In the genomic region with DNA sequence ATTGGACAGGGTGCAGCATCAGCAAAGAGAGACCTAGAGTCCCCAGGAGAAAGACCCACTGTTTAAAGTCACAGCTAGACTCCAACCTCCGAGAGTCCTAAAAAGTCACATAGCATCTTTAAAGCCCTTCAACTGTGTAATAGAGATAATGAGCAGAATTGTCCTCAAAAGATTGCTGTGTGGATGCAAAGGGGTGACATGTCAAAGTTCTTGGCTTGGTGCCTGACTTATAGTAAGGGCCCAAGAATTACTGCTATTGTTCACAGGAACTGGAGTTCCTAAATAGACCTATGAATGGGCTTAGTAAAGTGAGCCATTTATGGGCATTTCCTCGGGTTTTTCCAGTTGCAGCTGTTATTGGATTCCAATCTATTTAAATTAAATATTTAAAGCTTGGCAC, we compare ENCODE assay signal across 24 mouse cellular contexts. TPM values are rescaled to one million over a fixed set of nuclear protein-coding genes. Genes with fewer than 3 reads are reported as not detected.
DNase-seq lines count a peak whose midpoint lies in the region; ATAC-seq and TF ChIP-seq lines count a peak whose summit lies in the region.
"Had no signal": no experiment of that assay in that cellular context is flagged by ENCODE, and none has a peak within 500 bp of the region (broad histone marks: within the 10 kb centered on the region; RNA-seq: fewer than 3 reads in every experiment).

No protein-coding gene starts in this region.

- H3K4me3 ChIP-seq in embryonic facial prominence, embryonic 14.5 days (ENCODE audit: low read depth, low read length) = no peak overlapping the region
- H3K4me3 ChIP-seq in embryonic facial prominence, embryonic 10.5 days = no peak overlapping the region
- no peak overlapping the region for H3K4me3 ChIP-seq in lung, embryonic 14.5 days (ENCODE audit: low read depth, low read length)
- H3K4me3 ChIP-seq: embryonic facial prominence, embryonic 15.5 days; erythroblast, embryonic 14.5 days; forebrain, embryonic 15.5 days; heart, embryonic 10.5 days; hindbrain, embryonic 12.5 days had no signal

- H3K27me3 ChIP-seq in embryonic facial prominence, embryonic 14.5 days (replicated peaks; ENCODE audit: control insufficient read depth, insufficient read depth, low read length) = no peaks in the 10 kb centered on the region
- H3K27me3 ChIP-seq in embryonic facial prominence, embryonic 10.5 days (replicated peaks; ENCODE audit: low read depth, poor library complexity, severe bottlenecking) = no peaks in the 10 kb centered on the region
- no peaks in the 10 kb centered on the region for H3K27me3 ChIP-seq in lung, embryonic 14.5 days (ENCODE audit: insufficient read depth, low read length)
- H3K27me3 ChIP-seq: embryonic facial prominence, embryonic 15.5 days; forebrain, embryonic 15.5 days; hindbrain, embryonic 12.5 days had no signal

- H3K4me1 ChIP-seq in embryonic facial prominence, embryonic 14.5 days (ENCODE audit: control insufficient read depth, insufficient read depth, low read length) = peaks cover 9% of the 10 kb centered on the region
- H3K4me1 ChIP-seq in embryonic facial prominence, embryonic 10.5 days = peaks cover 5% of the 10 kb centered on the region
- H3K4me1 ChIP-seq in lung, embryonic 14.5 days (ENCODE audit: insufficient read depth) = no peaks in the 10 kb centered on the region
- H3K4me1 ChIP-seq: heart, embryonic 10.5 days had no signal

- WGBS in embryonic facial prominence, embryonic 14.5 days = 54% methylated on average over 2 of the region's 2 CpGs
- WGBS in embryonic facial prominence, embryonic 10.5 days = 68% methylated on average over 2 of the region's 2 CpGs
- WGBS in lung, embryonic 14.5 days = 66% methylated on average over 2 of the region's 2 CpGs

- TF ChIP-seq CTCF in lung, embryonic 14.5 days (IDR thresholded peaks at IDR 0.05; ENCODE audit: low read depth) = no peak

- no peaks in the 10 kb centered on the region for H3K9me3 ChIP-seq in embryonic facial prominence, embryonic 14.5 days (ENCODE audit: control insufficient read depth, low read length)
- no peaks in the 10 kb centered on the region for H3K9me3 ChIP-seq in embryonic facial prominence, embryonic 10.5 days
- no peaks in the 10 kb centered on the region for H3K9me3 ChIP-seq in lung, embryonic 14.5 days (ENCODE audit: low read depth, low read length)
- H3K9me3 ChIP-seq: embryonic facial prominence, embryonic 15.5 days; forebrain, embryonic 15.5 days; heart, embryonic 10.5 days; hindbrain, embryonic 12.5 days had no signal

- no peak overlapping the region for H3K4me2 ChIP-seq in embryonic facial prominence, embryonic 14.5 days (ENCODE audit: low read depth, low read length)
- H3K4me2 ChIP-seq in lung, embryonic 14.5 days = no peak overlapping the region
- H3K4me2 ChIP-seq: embryonic facial prominence, embryonic 15.5 days; forebrain, embryonic 15.5 days; hindbrain, embryonic 12.5 days had no signal

- no peak for ATAC-seq in embryonic facial prominence, embryonic 14.5 days (ENCODE audit: low read depth)
- ATAC-seq in lung, embryonic 14.5 days (ENCODE audit: insufficient read depth) = no peak
- ATAC-seq: CD4-positive, CD25-positive, alpha-beta regulatory T cell, adult 4 months; forebrain, embryonic 15.5 days; inflammation-experienced regulatory T-cells, adult 6 months had no signal

- DNase-seq in embryonic facial prominence, embryonic 14.5 days (ENCODE audit: low spot score) = peak; percentile 48
- DNase-seq in embryonic facial prominence, embryonic 10.5 days (ENCODE audit: low spot score) = no peak
- peak; percentile 18 for DNase-seq in lung, embryonic 14.5 days
- no peak for DNase-seq in lung, postnatal 36 days
- DNase-seq in retina, postnatal 1 day = peak; percentile 62
- no peak for DNase-seq in retina, embryonic 14.5 days (ENCODE audit: low spot score)
- DNase-seq in urinary bladder, postnatal 14 days (ENCODE audit: low spot score) = no peak
- DNase-seq: adrenal gland, postnatal 10 days; B cell, adult 2 months; cerebellum, adult 18-20 months; cerebellum, adult 9-11 months; cerebellum, postnatal 36 days; gastrocnemius, postnatal 10 days; heart, adult 18-20 months; heart, postnatal 10 days; heart, postnatal 4 days had no signal

- no peaks in the 10 kb centered on the region for H3K36me3 ChIP-seq in embryonic facial prominence, embryonic 14.5 days (ENCODE audit: control insufficient read depth, insufficient read depth, low read length)
- H3K36me3 ChIP-seq in embryonic facial prominence, embryonic 10.5 days (replicated peaks) = no peaks in the 10 kb centered on the region
- H3K36me3 ChIP-seq in lung, embryonic 14.5 days (ENCODE audit: insufficient read depth) = no peaks in the 10 kb centered on the region
- H3K36me3 ChIP-seq: embryonic facial prominence, embryonic 15.5 days; forebrain, embryonic 15.5 days; G1E; heart, embryonic 10.5 days; hindbrain, embryonic 12.5 days had no signal

- H3K9ac ChIP-seq in embryonic facial prominence, embryonic 14.5 days (ENCODE audit: low read depth, low read length) = no peak overlapping the region
- H3K9ac ChIP-seq in lung, embryonic 14.5 days = no peak overlapping the region
- H3K9ac ChIP-seq: embryonic facial prominence, embryonic 15.5 days; forebrain, embryonic 15.5 days; hindbrain, embryonic 12.5 days had no signal

- no peak overlapping the region for H3K27ac ChIP-seq in embryonic facial prominence, embryonic 14.5 days (replicated peaks; ENCODE audit: low read depth, low read length)
- H3K27ac ChIP-seq in embryonic facial prominence, embryonic 10.5 days (replicated peaks) = no peak overlapping the region
- no peak overlapping the region for H3K27ac ChIP-seq in lung, embryonic 14.5 days (ENCODE audit: low read depth)
- H3K27ac ChIP-seq: embryonic facial prominence, embryonic 15.5 days; forebrain, embryonic 15.5 days; heart, embryonic 10.5 days had no signal

RNA-seq across cellular contexts. Expression of a gene that starts 54.4 kb away (rescaled TPM):
- polyA plus RNA-seq in embryonic facial prominence, embryonic 14.5 days (2014; fragmentation: Nextera tagmentation; extraction: Ambion mirVana) = 101 and 104 TPM in 2 replicates
- 35.2 and 39.1 TPM in 2 replicates for polyA plus RNA-seq in embryonic facial prominence, embryonic 10.5 days (2016; fragmentation: Nextera tagmentation; extraction: Ambion mirVana)
- 19.6 and 21.9 TPM in 2 replicates for polyA plus RNA-seq in lung, embryonic 14.5 days (2014; fragmentation: Nextera tagmentation; extraction: Ambion mirVana)
- polyA plus RNA-seq: G1E had no signal

Comparison
In these comparisons a context has a peak if more than half of its experiments do, and no peak if none do; other contexts are left out.
1. DNase-seq: peak in embryonic facial prominence, embryonic 14.5 days (single experiment), lung, embryonic 14.5 days (single experiment) and retina, postnatal 1 day (single experiment); none in embryonic facial prominence, embryonic 10.5 days (single experiment), lung, postnatal 36 days (single experiment), retina, embryonic 14.5 days (single experiment) and urinary bladder, postnatal 14 days (single experiment).